Mouse (Mus musculus) B cell, adult 62 days (primary cell): Measurements from ENCODE around the gene Apol8. TPM values are rescaled to one million over a fixed set of nuclear protein-coding genes. Genes with fewer than 3 reads are reported as not detected.

ENCODE experiments used
- total RNA-seq: library from RNA; stranded (reverse); gene quantifications from 4 replicates; pipeline ENCODE4 v1.2.4, GENCODE M21; 2023

Gene Apol8
- total RNA-seq: 8.1 to 12.6 TPM (median 10.2 TPM) in 4 replicates

DNA sequence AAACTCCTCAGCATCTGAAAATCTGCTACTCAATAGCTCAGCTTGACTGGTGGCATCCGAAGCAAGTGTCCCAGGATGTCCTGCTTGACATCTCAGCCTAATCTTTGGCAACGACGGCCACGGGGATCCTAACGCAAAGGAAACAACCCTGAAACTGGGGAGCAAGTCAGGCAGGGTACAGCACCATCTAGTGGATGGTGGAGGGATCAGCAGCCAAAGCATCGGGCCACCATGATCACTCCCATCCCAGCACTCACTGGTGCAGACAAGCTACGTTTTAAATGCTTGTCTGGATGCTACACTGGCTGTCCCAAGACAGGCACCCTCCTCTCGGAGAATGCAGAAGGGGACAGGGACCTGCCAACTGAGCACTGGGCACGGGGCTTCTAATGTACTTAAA lies at the start of gene Apol8:
Apol8 (minus strand) TSS at position 156 of the 400 bp plus-strand sequence.

GRCm38 (mm10) chr15:77728739-77729138 lies 28.1 kb downstream of the Apol8 start, which contains the start of gene Apol9b:
Gene Apol9b (plus strand): TSS chr15:77729039.

DNA sequence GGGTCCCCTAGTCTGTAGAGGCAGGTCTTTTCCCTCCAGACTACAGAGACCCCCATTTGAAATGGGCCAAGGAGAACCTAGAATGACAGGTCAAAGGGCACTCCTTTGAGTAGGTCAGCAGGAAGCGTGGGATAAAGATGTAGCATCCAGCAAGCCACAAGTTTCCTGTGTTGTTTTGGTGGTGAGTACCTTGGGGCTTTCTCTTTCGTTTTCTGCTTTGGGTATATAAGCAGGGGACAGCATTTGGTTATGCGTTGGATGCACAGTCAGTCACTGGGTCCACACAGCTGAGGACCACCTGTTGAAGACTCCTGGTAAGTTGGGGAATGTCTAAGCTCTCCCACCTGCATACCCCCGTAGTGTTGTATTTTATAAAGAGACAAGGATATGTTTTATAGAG lies 58.1 kb downstream of the Apol8 start, which contains the start of gene Apol7e:
Apol7e (plus strand) TSS at position 202 of the 400 bp plus-strand sequence.

Other genes with a start within 250 kb of the Apol8 start
- gene Apol11a, start 248.7 kb downstream of the Apol8 start, total RNA-seq: not detected in 4 replicates
- 0.27 to 1.9 TPM (median 0.90 TPM) in 4 replicates for gene Apol7c, start 223.7 kb downstream of the Apol8 start, total RNA-seq
- gene 1700025B11Rik, start 195.1 kb downstream of the Apol8 start, total RNA-seq: not detected in 4 replicates
- gene Apol10b, start 160.9 kb downstream of the Apol8 start, total RNA-seq: not detected in 4 replicates
- gene Gm36245, start 157.7 kb downstream of the Apol8 start, total RNA-seq: not detected in 4 replicates
- not detected in 4 replicates for gene Apol11b, start 113.7 kb downstream of the Apol8 start, total RNA-seq
- gene Apol7e, start 58.1 kb downstream of the Apol8 start, total RNA-seq: 0.26 TPM in 1 of 4 replicates, not detected in the others
- not detected in 4 replicates for gene Apol9b, start 28.0 kb downstream of the Apol8 start, total RNA-seq
- 754 to 822 TPM (median 807 TPM) in 4 replicates for gene Myh9, start 85.2 kb upstream of the Apol8 start, total RNA-seq
- 78.2 to 91.2 TPM (median 90.6 TPM) in 4 replicates for gene Txn2, start 172.0 kb upstream of the Apol8 start, total RNA-seq
- 9.8 to 11.6 TPM (median 10.9 TPM) in 4 replicates for gene Foxred2, start 199.7 kb upstream of the Apol8 start, total RNA-seq
- 149 to 164 TPM (median 160 TPM) in 4 replicates for gene Eif3d, start 213.8 kb upstream of the Apol8 start, total RNA-seq